ENCODE assay signal across 29 mouse cellular contexts in the genomic region with DNA sequence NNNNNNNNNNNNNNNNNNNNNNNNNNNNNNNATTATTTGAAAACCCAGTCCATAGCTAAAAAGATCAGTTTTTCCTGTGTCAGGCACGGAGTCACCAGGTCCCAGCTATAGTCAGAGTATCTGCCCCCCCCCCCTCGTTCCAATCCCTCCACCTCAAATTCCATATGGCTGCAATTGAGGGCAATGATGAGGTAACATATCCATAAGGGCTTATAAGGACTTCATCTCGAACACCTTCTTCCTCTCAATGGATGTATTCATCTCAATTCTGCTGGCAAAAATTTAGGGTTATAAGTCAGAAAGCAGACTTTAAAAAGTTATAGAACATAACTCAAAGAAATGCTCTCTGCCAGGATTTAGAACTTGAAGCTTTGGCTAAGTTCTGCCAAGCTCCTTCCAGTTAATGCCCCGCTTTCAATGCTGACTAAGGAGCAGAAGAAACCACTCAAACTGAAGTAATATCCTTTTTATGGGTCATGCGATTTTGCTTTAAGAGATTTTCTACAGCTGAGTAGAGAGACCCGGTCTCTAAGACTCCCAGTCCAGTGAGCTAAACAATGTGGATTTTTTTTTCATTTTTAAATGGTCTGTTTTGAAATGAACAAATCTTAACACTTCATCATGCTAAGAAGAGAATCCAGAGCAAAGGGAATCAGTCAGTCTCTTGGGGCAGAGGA.
DNase-seq lines count a peak whose midpoint lies in the region; ATAC-seq and TF ChIP-seq lines count a peak whose summit lies in the region.
"Had no signal": no experiment of that assay in that cellular context is flagged by ENCODE, and none has a peak within 500 bp of the region (broad histone marks: within the 10 kb centered on the region; RNA-seq: fewer than 3 reads in every experiment).

No protein-coding gene starts in this region.

- no peaks in the 10 kb centered on the region for H3K4me1 ChIP-seq in forebrain, embryonic 16.5 days (replicated peaks; ENCODE audit: control insufficient read depth, insufficient read depth, low read length)
- no peaks in the 10 kb centered on the region for H3K4me1 ChIP-seq in forebrain, embryonic 15.5 days
- H3K4me1 ChIP-seq in limb, embryonic 12.5 days (replicated peaks), result peaks cover 13% of the 10 kb centered on the region
- peaks cover 7% of the 10 kb centered on the region for H3K4me1 ChIP-seq in limb, embryonic 10.5 days
- peaks cover 10% of the 10 kb centered on the region for H3K4me1 ChIP-seq in limb, embryonic 14.5 days (ENCODE audit: control insufficient read depth, insufficient read depth, low read length)
- peaks cover under 1% of the 10 kb centered on the region; the same call in 1 of the 2 replicates for H3K4me1 ChIP-seq in heart, embryonic 10.5 days
- H3K4me1 ChIP-seq: embryonic facial prominence, embryonic 15.5 days; liver, embryonic 12.5 days; stomach, embryonic 15.5 days had no signal

- no peak overlapping the region for H3K9ac ChIP-seq in forebrain, embryonic 16.5 days (replicated peaks; ENCODE audit: low read depth, low read length)
- no peak overlapping the region for H3K9ac ChIP-seq in forebrain, embryonic 15.5 days (replicated peaks)
- H3K9ac ChIP-seq in limb, embryonic 12.5 days (replicated peaks), result no peak overlapping the region
- H3K9ac ChIP-seq in limb, embryonic 14.5 days (ENCODE audit: low read depth, low read length, severe bottlenecking), result no peak overlapping the region
- H3K9ac ChIP-seq: embryonic facial prominence, embryonic 15.5 days; forebrain, embryonic 12.5 days; heart, embryonic 13.5 days; liver, embryonic 12.5 days; liver, postnatal 0 days; neural tube, embryonic 13.5 days; stomach, embryonic 15.5 days had no signal

- no peak overlapping the region for H3K4me2 ChIP-seq in forebrain, embryonic 16.5 days (ENCODE audit: low read length)
- no peak overlapping the region for H3K4me2 ChIP-seq in forebrain, embryonic 15.5 days (replicated peaks)
- no peak overlapping the region for H3K4me2 ChIP-seq in limb, embryonic 12.5 days
- no peak overlapping the region for H3K4me2 ChIP-seq in limb, embryonic 14.5 days (replicated peaks; ENCODE audit: low read depth, low read length, severe bottlenecking)
- H3K4me2 ChIP-seq: embryonic facial prominence, embryonic 15.5 days; forebrain, embryonic 12.5 days; heart, embryonic 13.5 days; liver, embryonic 12.5 days; neural tube, embryonic 13.5 days; stomach, embryonic 15.5 days had no signal

- H3K36me3 ChIP-seq in forebrain, embryonic 16.5 days (ENCODE audit: control insufficient read depth, insufficient read depth), result no peaks in the 10 kb centered on the region
- no peaks in the 10 kb centered on the region for H3K36me3 ChIP-seq in forebrain, embryonic 15.5 days
- H3K36me3 ChIP-seq in limb, embryonic 12.5 days, result no peaks in the 10 kb centered on the region
- no peaks in the 10 kb centered on the region for H3K36me3 ChIP-seq in limb, embryonic 10.5 days
- H3K36me3 ChIP-seq in limb, embryonic 14.5 days (ENCODE audit: control insufficient read depth, insufficient read depth, low read length), result no peaks in the 10 kb centered on the region
- H3K36me3 ChIP-seq in heart, embryonic 10.5 days, result no peaks in the 10 kb centered on the region
- H3K36me3 ChIP-seq: embryonic facial prominence, embryonic 15.5 days; forebrain, embryonic 12.5 days; heart, embryonic 13.5 days; liver, embryonic 12.5 days; midbrain, embryonic 10.5 days; neural tube, embryonic 13.5 days; stomach, embryonic 15.5 days had no signal

- no peaks in the 10 kb centered on the region for H3K27me3 ChIP-seq in forebrain, embryonic 16.5 days (replicated peaks; ENCODE audit: control insufficient read depth, insufficient read depth, low read length)
- no peaks in the 10 kb centered on the region for H3K27me3 ChIP-seq in forebrain, embryonic 15.5 days
- H3K27me3 ChIP-seq in limb, embryonic 12.5 days, result no peaks in the 10 kb centered on the region
- H3K27me3 ChIP-seq in limb, embryonic 10.5 days (ENCODE audit: low read depth, poor library complexity, severe bottlenecking), result no peaks in the 10 kb centered on the region
- no peaks in the 10 kb centered on the region for H3K27me3 ChIP-seq in limb, embryonic 14.5 days (ENCODE audit: control insufficient read depth, insufficient read depth, low read length)
- no peaks in the 10 kb centered on the region for H3K27me3 ChIP-seq in heart, embryonic 10.5 days (ENCODE audit: insufficient read depth, poor library complexity, severe bottlenecking)
- H3K27me3 ChIP-seq: embryonic facial prominence, embryonic 15.5 days; forebrain, embryonic 12.5 days; heart, embryonic 13.5 days; liver, embryonic 12.5 days; neural tube, embryonic 13.5 days; stomach, embryonic 15.5 days had no signal

- H3K4me3 ChIP-seq in forebrain, embryonic 16.5 days (replicated peaks; ENCODE audit: low read length), result no peak overlapping the region
- H3K4me3 ChIP-seq in forebrain, embryonic 15.5 days, result no peak overlapping the region
- H3K4me3 ChIP-seq in limb, embryonic 12.5 days (replicated peaks), result no peak overlapping the region
- no peak overlapping the region for H3K4me3 ChIP-seq in limb, embryonic 10.5 days
- no peak overlapping the region for H3K4me3 ChIP-seq in limb, embryonic 14.5 days (replicated peaks; ENCODE audit: low read length)
- no peak overlapping the region for H3K4me3 ChIP-seq in heart, embryonic 10.5 days
- H3K4me3 ChIP-seq: embryonic facial prominence, embryonic 15.5 days; forebrain, embryonic 12.5 days; gastrocnemius, adult 2 months; heart, adult 2 months; heart, embryonic 13.5 days; liver, embryonic 12.5 days; midbrain, embryonic 10.5 days; myocyte; neural tube, embryonic 13.5 days; stomach, embryonic 15.5 days had no signal

- WGBS in forebrain, embryonic 16.5 days, result 45% methylated on average over 6 of the region's 6 CpGs
- WGBS in forebrain, embryonic 15.5 days, result 44% methylated on average over 6 of the region's 6 CpGs
- 57% methylated on average over 6 of the region's 6 CpGs for WGBS in limb, embryonic 12.5 days
- WGBS in limb, embryonic 10.5 days, result 88% methylated on average over 6 of the region's 6 CpGs
- WGBS in limb, embryonic 14.5 days, result 31% methylated on average over 6 of the region's 6 CpGs
- 79% methylated on average over 6 of the region's 6 CpGs for WGBS in heart, embryonic 10.5 days

- ATAC-seq in forebrain, embryonic 16.5 days, result peak; percentile 36; the same call in 1 of the 2 replicates
- ATAC-seq in forebrain, embryonic 15.5 days (replicated peaks), result no peak; the same call in 1 of the 2 replicates
- ATAC-seq in limb, embryonic 12.5 days (ENCODE audit: insufficient number of reproducible peaks, insufficient read depth, low FRiP score, low TSS enrichment, low read depth), result peak; percentile 28; the same call in 1 of the 2 replicates
- peak; percentile 79 for ATAC-seq in limb, embryonic 14.5 days (ENCODE audit: low FRiP score, low read depth)
- ATAC-seq: CD4-positive, CD25-positive, alpha-beta regulatory T cell, adult 4 months; liver, embryonic 12.5 days; liver, postnatal 0 days; midbrain, embryonic 16.5 days had no signal

- no peak overlapping the region for H3K27ac ChIP-seq in forebrain, embryonic 16.5 days (ENCODE audit: low read length)
- H3K27ac ChIP-seq in forebrain, embryonic 15.5 days (replicated peaks), result no peak overlapping the region
- 0 out of 2 replicates have a peak overlapping the region, but pooled peaks have one; percentile 17 for H3K27ac ChIP-seq in limb, embryonic 12.5 days
- no peak overlapping the region for H3K27ac ChIP-seq in limb, embryonic 10.5 days
- H3K27ac ChIP-seq in limb, embryonic 14.5 days (replicated peaks; ENCODE audit: low read depth, low read length), result peak overlapping the region; percentile 44; the same call in 1 of the 2 replicates
- H3K27ac ChIP-seq in heart, embryonic 10.5 days, result no peak overlapping the region
- H3K27ac ChIP-seq: embryonic facial prominence, embryonic 15.5 days; forebrain, embryonic 12.5 days; gastrocnemius, adult 2 months; heart, adult 2 months; liver, embryonic 12.5 days; midbrain, embryonic 10.5 days; neural tube, embryonic 13.5 days; stomach, embryonic 15.5 days had no signal

- DNase-seq in limb, embryonic 10.5 days (ENCODE audit: low spot score), result no peak
- DNase-seq in adipocyte (ENCODE audit: low spot score), result peak; percentile 11
- DNase-seq in limb, embryonic 14.5 days (ENCODE audit: low spot score), result peak; percentile 84
- no peak for DNase-seq in heart, embryonic 10.5 days (ENCODE audit: low spot score)
- no peak for DNase-seq in c-Kit-positive CD71-positive TER-119-positive erythroid progenitor cells, embryonic 14.5 days (ENCODE audit: low spot score)
- DNase-seq: adrenal gland, adult 2 months; cerebellum, adult 11-12 months; gastrocnemius, adult 2 months; heart, adult 2 months; heart, postnatal 10 days; kidney, adult 18-20 months; kidney, postnatal 36 days; layer of hippocampus, postnatal 36 days; left cerebral cortex, postnatal 4 days; liver, postnatal 0 days; right cerebral cortex, postnatal 25 days had no signal

- TF ChIP-seq POLR2A in limb, embryonic 14.5 days (IDR thresholded peaks at IDR 0.05; ENCODE audit: borderline replicate concordance, extremely low read depth, insufficient read depth, insufficient read length), result no peak

- no peaks in the 10 kb centered on the region for H3K9me3 ChIP-seq in forebrain, embryonic 16.5 days (ENCODE audit: control insufficient read depth, low read length)
- no peaks in the 10 kb centered on the region for H3K9me3 ChIP-seq in forebrain, embryonic 15.5 days
- H3K9me3 ChIP-seq in limb, embryonic 12.5 days, result no peaks in the 10 kb centered on the region
- H3K9me3 ChIP-seq in limb, embryonic 10.5 days (replicated peaks), result no peaks in the 10 kb centered on the region
- H3K9me3 ChIP-seq in limb, embryonic 14.5 days (ENCODE audit: control insufficient read depth, low read length), result no peaks in the 10 kb centered on the region
- H3K9me3 ChIP-seq in heart, embryonic 10.5 days, result no peaks in the 10 kb centered on the region
- H3K9me3 ChIP-seq: embryonic facial prominence, embryonic 15.5 days; forebrain, embryonic 12.5 days; heart, embryonic 13.5 days; liver, embryonic 12.5 days; midbrain, embryonic 10.5 days; neural tube, embryonic 13.5 days; stomach, embryonic 15.5 days had no signal

Comparison
In these comparisons a context has a peak if more than half of its experiments do, and no peak if none do; other contexts are left out.
1. H3K27ac ChIP-seq: peak in limb, embryonic 12.5 days (single experiment) and limb, embryonic 14.5 days (single experiment); none in forebrain, embryonic 16.5 days (single experiment), forebrain, embryonic 15.5 days (single experiment), limb, embryonic 10.5 days (single experiment) and heart, embryonic 10.5 days (single experiment).
2. DNase-seq: peak in adipocyte (single experiment) and limb, embryonic 14.5 days (single experiment); none in limb, embryonic 10.5 days (single experiment), heart, embryonic 10.5 days (single experiment) and c-Kit-positive CD71-positive TER-119-positive erythroid progenitor cells, embryonic 14.5 days (single experiment).